In the genomic region with DNA sequence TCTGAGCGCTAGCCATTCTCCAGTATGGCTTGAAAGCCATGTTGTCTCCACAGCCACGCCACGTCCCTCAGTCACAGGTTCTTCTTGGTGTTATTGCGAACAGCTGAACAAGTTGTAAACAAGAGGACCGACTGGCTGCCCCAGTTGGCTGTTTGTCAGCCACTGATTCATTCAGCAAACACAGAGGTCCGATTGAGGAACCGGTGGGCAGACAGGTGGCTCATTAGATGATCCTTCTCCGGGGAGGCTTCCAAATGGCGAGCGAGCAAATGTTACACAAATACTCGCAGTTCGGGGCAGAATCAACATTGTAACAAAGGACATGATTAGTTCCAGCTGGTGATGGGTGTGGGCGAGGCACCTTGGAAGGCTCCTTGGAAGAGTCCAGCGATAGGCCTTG, we compare ENCODE assay signal across 18 mouse cellular contexts.
DNase-seq lines count a peak whose midpoint lies in the region; ATAC-seq lines count a peak whose summit lies in the region.
"Had no signal": no experiment of that assay in that cellular context is flagged by ENCODE, and none has a peak within 500 bp of the region (broad histone marks: within the 10 kb centered on the region; RNA-seq: fewer than 3 reads in every experiment).

No protein-coding gene starts in this region.

- WGBS in liver, embryonic 16.5 days (ENCODE audit: insufficient replicate concordance): 71% methylated on average over 14 of the region's 14 CpGs
- WGBS in liver, embryonic 12.5 days (ENCODE audit: insufficient replicate concordance): 85% methylated on average over 14 of the region's 14 CpGs

- H3K4me2 ChIP-seq in liver, embryonic 16.5 days (ENCODE audit: low read depth, low read length): no peak overlapping the region
- H3K4me2 ChIP-seq in liver, embryonic 12.5 days: no peak overlapping the region
- H3K4me2 ChIP-seq: embryonic facial prominence, embryonic 13.5 days; forebrain, embryonic 13.5 days; heart, embryonic 13.5 days; hindbrain, embryonic 12.5 days; limb, embryonic 15.5 days; midbrain, embryonic 11.5 days had no signal

- H3K4me3 ChIP-seq in liver, embryonic 16.5 days (ENCODE audit: low read depth, low read length): no peak overlapping the region
- no peak overlapping the region for H3K4me3 ChIP-seq in liver, embryonic 12.5 days
- H3K4me3 ChIP-seq: embryonic facial prominence, embryonic 13.5 days; forebrain, embryonic 13.5 days; heart, embryonic 13.5 days; hindbrain, embryonic 12.5 days; limb, embryonic 15.5 days had no signal

- H3K4me1 ChIP-seq in liver, embryonic 16.5 days (ENCODE audit: control insufficient read depth, low read depth, low read length): peaks cover 13% of the 10 kb centered on the region
- H3K4me1 ChIP-seq in liver, embryonic 12.5 days: peaks cover 51% of the 10 kb centered on the region
- H3K4me1 ChIP-seq: forebrain, embryonic 13.5 days had no signal

- no peak overlapping the region for H3K27ac ChIP-seq in liver, embryonic 16.5 days (ENCODE audit: low read length)
- no peak overlapping the region for H3K27ac ChIP-seq in liver, embryonic 12.5 days
- H3K27ac ChIP-seq: embryonic facial prominence, embryonic 13.5 days; forebrain, embryonic 13.5 days; heart, embryonic 13.5 days; hindbrain, embryonic 12.5 days; limb, embryonic 15.5 days had no signal

- H3K9ac ChIP-seq in liver, embryonic 16.5 days (ENCODE audit: low read depth, low read length): no peak overlapping the region
- H3K9ac ChIP-seq in liver, embryonic 12.5 days: no peak overlapping the region
- H3K9ac ChIP-seq: embryonic facial prominence, embryonic 13.5 days; forebrain, embryonic 13.5 days; heart, embryonic 13.5 days; hindbrain, embryonic 12.5 days; limb, embryonic 15.5 days had no signal

- no peaks in the 10 kb centered on the region for H3K36me3 ChIP-seq in liver, embryonic 16.5 days (ENCODE audit: control insufficient read depth, insufficient read depth)
- H3K36me3 ChIP-seq in liver, embryonic 12.5 days: no peaks in the 10 kb centered on the region
- H3K36me3 ChIP-seq: embryonic facial prominence, embryonic 13.5 days; heart, embryonic 13.5 days; hindbrain, embryonic 12.5 days; limb, embryonic 15.5 days had no signal

- no peaks in the 10 kb centered on the region for H3K9me3 ChIP-seq in liver, embryonic 16.5 days (replicated peaks; ENCODE audit: control insufficient read depth, low read length)
- H3K9me3 ChIP-seq in liver, embryonic 12.5 days (replicated peaks): no peaks in the 10 kb centered on the region
- H3K9me3 ChIP-seq: embryonic facial prominence, embryonic 13.5 days; forebrain, embryonic 13.5 days; heart, embryonic 13.5 days; hindbrain, embryonic 12.5 days; limb, embryonic 15.5 days had no signal

- peak; percentile 46 for DNase-seq in cerebellum, adult 11-12 months
- DNase-seq in brain, adult 2 months (ENCODE audit: low read depth, low spot score): peak; percentile 71
- DNase-seq in cerebellum, postnatal 25 days: peak; percentile 54 to 69
- no peak for DNase-seq in spleen, adult 12 weeks (ENCODE audit: low spot score)
- no peak for DNase-seq in layer of hippocampus, postnatal 25 days (ENCODE audit: extremely low spot score in 1 of 2, low spot score in 1 of 2)
- DNase-seq: adrenal gland, adult 8-10 months; kidney, adult 18-20 months; lung, postnatal 10 days; thymus, postnatal 25 days had no signal

- H3K27me3 ChIP-seq in liver, embryonic 16.5 days (ENCODE audit: control insufficient read depth, insufficient read depth, low read depth, low read length): no peaks in the 10 kb centered on the region
- no peaks in the 10 kb centered on the region for H3K27me3 ChIP-seq in liver, embryonic 12.5 days (replicated peaks)
- H3K27me3 ChIP-seq: embryonic facial prominence, embryonic 13.5 days; forebrain, embryonic 13.5 days; heart, embryonic 13.5 days; hindbrain, embryonic 12.5 days; limb, embryonic 15.5 days had no signal

- no peak for ATAC-seq in cerebellum, adult (ENCODE audit: insufficient number of reproducible peaks, low FRiP score, low TSS enrichment)
- ATAC-seq in liver, embryonic 16.5 days (ENCODE audit: low read depth): peak; percentile 47
- no peak for ATAC-seq in liver, embryonic 12.5 days
- ATAC-seq: forebrain, embryonic 13.5 days had no signal

Comparison
In these comparisons a context has a peak if more than half of its experiments do, and no peak if none do; other contexts are left out.
1. DNase-seq: peak in cerebellum, adult 11-12 months (single experiment), brain, adult 2 months (single experiment) and cerebellum, postnatal 25 days (2 of 2); none in spleen, adult 12 weeks (single experiment) and layer of hippocampus, postnatal 25 days (0 of 2).